Mouse (Mus musculus): ENCODE results near the gene BC080695. TPM values are rescaled to one million over a fixed set of nuclear protein-coding genes. Genes with fewer than 3 reads are reported as not detected.
"Not testable (repeated sequence)": the region's sequence is repeated elsewhere in the genome, so short reads cannot be mapped to it uniquely, and the experiment has no call there.

The BC080695 gene
- total RNA-seq (2021) = not detected in 2 replicates
- long read RNA-seq = 0 reads

DNA sequence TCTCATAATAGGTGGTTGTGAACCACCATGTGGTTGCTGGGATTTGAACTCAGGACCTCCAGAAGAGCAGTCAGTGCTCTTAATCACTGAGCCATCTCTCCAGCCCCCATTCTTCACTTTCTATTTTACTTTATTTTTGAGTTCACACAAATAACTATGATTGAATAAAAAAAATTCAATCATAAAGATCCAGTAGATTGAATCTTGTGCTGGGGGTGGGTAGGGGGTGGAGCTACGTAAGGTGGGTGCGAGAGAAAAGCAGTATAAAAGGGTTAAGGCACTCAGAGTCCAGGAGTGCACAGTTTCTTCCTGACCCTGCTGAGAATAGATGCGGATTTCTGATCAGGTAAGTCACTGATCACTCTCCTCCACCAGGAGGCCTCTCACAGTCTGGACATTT, at the start of gene BC080695, which contains the start of gene Gm13057:
BC080695 (plus strand) TSS at position 301 of the 400 bp plus-strand sequence.
Gm13057 (plus strand) TSS at position 310 of the 400 bp plus-strand sequence.
- DNase-seq = not testable (repeated sequence)

DNA sequence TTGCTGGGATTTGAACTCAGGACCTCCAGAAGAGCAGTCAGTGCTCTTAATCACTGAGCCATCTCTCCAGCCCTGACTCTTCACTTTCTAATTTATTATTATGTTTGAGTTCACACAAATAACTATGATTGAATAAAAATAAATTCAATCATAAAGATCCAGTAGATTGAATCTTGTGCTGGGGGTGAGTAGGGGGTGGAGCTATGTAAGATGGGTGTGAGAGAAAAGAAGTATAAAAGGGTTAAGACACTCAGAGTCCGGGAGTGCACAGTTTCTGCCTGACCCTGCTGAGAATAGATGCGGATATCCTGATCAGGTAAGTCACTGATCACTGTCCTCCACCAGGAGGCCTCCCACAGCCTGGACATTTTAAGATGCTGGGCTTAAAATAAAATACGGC, 40.5 kb upstream of the BC080695 start, which contains the start of gene Gm13043:
Gm13043 (plus strand) TSS at position 301 of the 400 bp plus-strand sequence.
- DNase-seq = no peak

- DNase-seq = not testable (repeated sequence)
These were observed 15.8 kb upstream of the BC080695 start, which contains the start of gene Gm13040 for GRCm38 (mm10) chr4:143535654-143536053. TSS of gene Gm13040 (plus strand) at chr4:143535954.

DNA sequence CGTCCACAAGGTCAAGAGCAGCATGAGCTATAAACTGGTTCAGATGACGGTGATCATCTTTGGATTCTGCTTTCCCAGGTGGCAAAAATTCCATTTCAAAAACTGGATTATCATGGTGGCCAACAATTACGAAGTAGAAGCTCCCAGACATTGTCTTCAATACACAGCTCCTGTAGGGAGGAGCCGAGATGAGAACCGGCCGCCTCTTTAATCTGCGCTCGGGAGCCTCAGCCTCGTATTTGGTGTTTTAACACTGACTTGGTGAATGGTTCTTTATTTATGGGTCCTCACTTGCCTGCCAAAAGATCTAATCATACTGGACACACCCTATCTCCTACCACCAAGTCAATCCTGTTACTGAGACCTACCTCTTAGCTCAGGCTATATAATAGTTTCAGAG, 60.4 kb downstream of the BC080695 start:
- not testable (repeated sequence) for DNase-seq

DNA sequence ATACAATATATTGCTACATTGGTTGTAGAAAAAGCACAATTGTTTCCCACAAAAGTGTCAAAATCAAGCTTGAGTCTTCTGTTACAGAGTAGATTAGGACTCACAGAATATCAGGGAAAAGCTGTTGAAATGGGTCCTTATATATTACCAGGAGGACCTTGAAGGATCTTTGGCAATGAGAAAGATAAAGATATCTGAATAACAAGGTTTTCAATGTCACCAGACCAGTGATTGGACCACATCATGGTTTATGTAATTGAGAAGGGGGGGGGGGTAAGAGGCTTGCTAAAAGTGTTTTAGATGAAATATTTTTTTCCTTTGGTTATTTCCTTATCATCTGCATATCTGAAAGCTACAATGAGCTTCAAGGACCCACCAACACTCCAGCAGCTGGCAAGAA, 63.2 kb downstream of the BC080695 start, which contains the start of gene Gm13083:
Gm13083 (plus strand) TSS at position 301 of the 400 bp plus-strand sequence.
- not testable (repeated sequence) for DNase-seq

GRCm38 (mm10) chr4:143618101-143618500, 66.6 kb downstream of the BC080695 start:
- DNase-seq = not testable (repeated sequence)

Other genes starting within 250 kb of the BC080695 start
- not detected in 2 replicates for gene Lrrc38, start 201.9 kb upstream of the BC080695 start, total RNA-seq (2021)
- gene Pramel1, start 157.3 kb upstream of the BC080695 start, total RNA-seq (2021) = not detected in 2 replicates
- gene Pramef8, start 139.3 kb upstream of the BC080695 start, total RNA-seq (2021) = 11.6 and 13.0 TPM in 2 replicates
- gene Oog4, start 101.4 kb upstream of the BC080695 start, total RNA-seq (2021) = not detected in 2 replicates
- gene Gm13043, start 40.4 kb upstream of the BC080695 start, total RNA-seq (2021) = not detected in 2 replicates
- not detected in 2 replicates for gene Gm13040, start 15.7 kb upstream of the BC080695 start, total RNA-seq (2021)
- gene Gm13057, start within 50 bp of the BC080695 start, total RNA-seq (2021) = not detected in 2 replicates
- gene Gm13083, start 63.3 kb downstream of the BC080695 start, total RNA-seq (2021) = not detected in 2 replicates
- gene Gm13088, start 105.5 kb downstream of the BC080695 start, total RNA-seq (2021) = not detected in 2 replicates
- not detected in 2 replicates for gene Gm13089, start 151.0 kb downstream of the BC080695 start, total RNA-seq (2021)
- not detected in 2 replicates for gene Gm13078, start 167.8 kb downstream of the BC080695 start, total RNA-seq (2021)
- gene Gm13023, start 237.7 kb downstream of the BC080695 start, total RNA-seq (2021) = not detected in 2 replicates